Mouse (Mus musculus) adrenal gland, adult 2 months (tissue): ENCODE data around the gene Uba2. TPM values are rescaled to one million over a fixed set of nuclear protein-coding genes. Genes with fewer than 3 reads are reported as not detected.
A peak's percentile ranks its signal among the peaks of the same experiment; 100 is the strongest.
"Not testable (repeated sequence)": the region's sequence is repeated elsewhere in the genome, so short reads cannot be mapped to it uniquely, and the experiment has no call there.

Experiments used
- DNase-seq: peaks from one replicate; pipeline ENCODE4 v3.0.0; 2021
- polyA plus RNA-seq: library from polyadenylated mRNA; depleted of rRNA; stranded (reverse); fragments of >200 nt; gene quantifications from 2 replicates; pipeline ENCODE4 v1.2.3, GENCODE M21; 2012
- total RNA-seq, 2 experiments: library from RNA; stranded (reverse); gene quantifications; 2 replicates each; pipeline ENCODE4 v1.2.3; 2021

Gene Uba2
- total and polyA plus RNA-seq, 3 experiments = 25.2 to 75.7 (median 63.5) TPM

DNA sequence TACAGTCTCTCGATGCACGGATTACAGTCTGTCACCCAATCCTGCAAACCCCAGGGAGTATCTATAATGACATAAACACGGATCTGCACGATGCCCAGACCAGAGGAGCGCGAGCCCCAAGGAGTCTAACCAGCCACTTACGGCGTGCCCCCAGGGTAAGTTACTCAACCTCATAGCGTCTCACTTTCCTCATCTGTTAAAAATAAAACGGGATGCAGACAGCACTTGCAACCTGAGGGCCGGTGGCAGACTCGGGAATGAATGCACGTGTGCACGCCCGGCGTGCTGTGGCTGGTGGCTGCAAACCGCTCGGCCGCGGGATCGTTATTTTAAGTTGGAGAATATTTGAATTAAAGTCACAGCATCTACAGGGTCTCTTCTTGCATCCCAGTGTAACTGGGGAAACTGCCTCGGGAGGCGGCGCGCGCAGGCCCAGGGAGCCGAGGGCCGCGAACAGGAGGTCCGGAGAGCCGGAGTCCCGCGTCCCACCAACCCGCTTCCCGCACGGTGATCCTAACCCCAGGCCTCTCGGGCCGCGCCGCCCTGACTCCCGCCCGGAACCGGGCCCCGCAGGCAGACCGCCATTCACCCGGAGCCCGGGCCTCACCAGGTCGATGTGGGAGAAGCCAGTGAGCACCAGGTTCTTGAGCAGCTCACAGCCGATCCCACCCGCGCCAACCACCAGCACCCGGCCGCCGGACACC lies 1.5 kb downstream of the Uba2 start:
- DNase-seq = no peak

DNA sequence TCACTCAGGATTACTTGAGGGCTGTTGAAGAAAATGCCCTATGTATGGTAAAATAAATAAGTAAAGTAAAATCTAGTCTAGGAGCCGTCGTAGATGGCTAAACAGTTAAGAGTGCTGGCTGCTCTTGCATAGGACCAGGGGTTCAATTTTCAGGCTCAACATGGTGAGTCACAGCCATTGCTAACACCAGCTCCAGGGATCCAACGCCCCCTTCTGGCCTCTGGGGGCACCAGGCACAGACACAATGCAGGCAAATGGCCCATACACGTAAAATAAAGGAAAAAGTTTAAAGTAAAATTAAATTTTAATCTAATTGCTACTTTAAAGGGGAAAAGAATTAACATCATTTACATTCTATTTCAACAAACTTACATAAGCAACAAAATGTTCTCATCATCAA lies 2.5 kb downstream of the Uba2 start:
- peak; percentile 63 for DNase-seq

DNA sequence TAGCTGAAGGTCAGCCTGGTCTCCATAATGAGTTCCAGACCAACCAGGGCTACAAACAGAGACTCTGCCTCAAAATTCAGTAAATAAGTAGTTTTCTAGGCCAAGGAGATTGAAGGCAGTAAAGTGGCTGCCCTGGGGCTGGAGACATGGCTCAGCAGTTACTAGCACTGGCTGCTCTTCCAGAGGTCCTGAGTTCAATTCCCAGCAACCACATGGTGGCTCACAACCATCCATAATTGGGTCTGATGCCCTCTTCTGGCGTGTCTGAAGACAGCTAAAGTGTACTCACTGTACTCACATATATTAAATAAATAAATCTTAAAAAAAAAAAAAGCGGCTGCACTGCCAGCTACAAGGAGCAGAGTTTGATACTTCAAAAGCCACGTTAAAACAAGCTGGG lies 3.4 kb downstream of the Uba2 start:
- no peak for DNase-seq

- no peak for DNase-seq
Observed at GRCm38 (mm10) chr7:34164671-34165070, 4.7 kb downstream of the Uba2 start.

GRCm38 (mm10) chr7:34159167-34159566 lies 10.2 kb downstream of the Uba2 start:
- DNase-seq = no peak

DNA sequence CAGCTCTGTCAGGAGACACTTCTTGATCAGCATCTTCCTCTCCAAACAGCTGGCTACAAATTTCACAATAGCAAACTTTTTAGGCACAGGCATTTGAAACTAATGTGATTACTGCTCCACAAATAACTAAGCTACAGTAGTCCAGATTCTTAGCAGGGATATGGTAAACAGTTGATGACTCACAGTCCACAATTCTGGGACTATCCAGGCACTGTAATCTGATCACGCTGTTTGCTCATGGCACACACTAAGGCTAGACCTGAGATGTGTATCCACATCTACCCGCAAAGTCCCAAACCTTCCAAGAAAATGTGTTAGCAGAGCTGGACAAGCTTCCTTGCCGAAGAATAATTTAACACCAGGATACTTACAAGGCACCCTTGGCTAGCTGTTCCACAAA lies 11.4 kb downstream of the Uba2 start:
- DNase-seq = no peak

DNA sequence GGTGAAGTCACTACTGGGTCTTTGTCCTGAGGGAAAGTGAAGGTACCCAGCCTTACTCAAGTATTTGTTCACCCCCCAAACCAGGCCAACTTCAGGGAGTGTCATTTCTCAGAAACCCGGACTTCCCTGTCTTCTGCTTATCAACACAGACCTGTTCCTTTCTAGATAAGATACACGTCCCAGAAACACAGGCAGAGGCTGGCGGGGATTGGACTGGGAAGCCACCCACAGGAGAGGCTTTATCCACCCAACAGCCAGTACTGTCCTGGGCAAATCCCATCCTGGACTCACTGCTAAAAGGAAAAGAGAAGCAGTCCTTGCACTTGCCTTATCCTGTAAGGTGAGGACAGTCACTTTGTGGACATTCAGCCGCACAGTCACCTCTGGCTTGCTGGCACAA lies 22.2 kb downstream of the Uba2 start:
- no peak for DNase-seq

GRCm38 (mm10) chr7:34141123-34141522 lies 28.3 kb downstream of the Uba2 start:
- DNase-seq = no peak

DNA sequence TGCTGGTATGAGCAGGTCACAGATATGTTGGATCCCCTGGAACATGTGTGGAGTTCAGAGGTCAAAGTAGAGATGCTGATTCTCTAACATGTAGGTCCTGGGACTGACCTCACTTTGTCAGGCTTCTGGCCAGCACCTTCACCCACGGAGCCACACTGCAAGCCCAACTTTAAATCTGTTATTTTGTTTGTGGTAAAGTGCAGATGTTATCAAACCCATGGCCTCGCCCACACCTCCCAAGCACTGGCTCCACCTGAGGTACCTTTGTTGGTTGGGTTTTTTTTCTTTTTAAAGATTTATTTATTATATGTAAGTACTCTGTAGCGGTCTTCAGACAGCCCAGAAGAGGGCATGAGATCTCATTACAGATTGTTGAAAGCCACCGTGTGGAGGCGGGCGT lies 29.9 kb downstream of the Uba2 start:
- no peak for DNase-seq

- no peak for DNase-seq
Observed at GRCm38 (mm10) chr7:34134336-34134735, 35.1 kb downstream of the Uba2 start.

DNA sequence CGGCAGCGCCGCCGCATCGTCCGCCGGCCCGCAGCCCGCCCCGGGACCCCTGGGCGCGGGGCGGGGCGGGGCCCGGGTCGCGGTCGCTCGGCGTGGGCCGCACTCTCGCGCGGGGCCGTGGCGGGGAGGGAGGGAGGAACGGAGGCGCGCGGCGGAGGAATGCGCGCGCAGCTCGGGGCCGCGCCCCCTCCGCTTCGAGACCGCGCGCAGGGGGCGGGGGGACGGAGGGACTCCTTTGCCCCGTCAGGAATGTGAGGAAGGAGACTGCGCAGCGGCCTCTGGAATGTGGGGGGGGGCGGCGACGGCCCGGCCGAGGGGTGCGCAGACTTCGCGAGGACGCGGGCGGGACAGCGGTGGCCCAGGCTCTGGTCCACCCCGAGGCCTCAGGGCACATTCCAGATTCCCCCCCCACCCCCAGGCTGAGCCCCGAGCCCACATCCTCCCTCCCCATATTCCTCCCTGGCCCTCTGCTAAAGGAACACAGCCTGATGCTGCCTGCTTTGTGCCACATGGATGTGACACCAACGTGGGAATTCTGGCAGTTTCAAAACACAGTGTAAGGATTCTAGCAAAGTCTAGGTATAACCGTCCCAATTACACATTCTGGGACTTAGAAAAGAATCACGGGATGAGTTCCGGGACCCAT lies 36.2 kb downstream of the Uba2 start, which contains the start of gene Wtip:
Wtip (minus strand) TSS at position 152 of the 646 bp plus-strand sequence.
- DNase-seq = peak; percentile 87

GRCm38 (mm10) chr7:34132355-34133079 lies 36.9 kb downstream of the Uba2 start:
- DNase-seq = peak; percentile 63

DNA sequence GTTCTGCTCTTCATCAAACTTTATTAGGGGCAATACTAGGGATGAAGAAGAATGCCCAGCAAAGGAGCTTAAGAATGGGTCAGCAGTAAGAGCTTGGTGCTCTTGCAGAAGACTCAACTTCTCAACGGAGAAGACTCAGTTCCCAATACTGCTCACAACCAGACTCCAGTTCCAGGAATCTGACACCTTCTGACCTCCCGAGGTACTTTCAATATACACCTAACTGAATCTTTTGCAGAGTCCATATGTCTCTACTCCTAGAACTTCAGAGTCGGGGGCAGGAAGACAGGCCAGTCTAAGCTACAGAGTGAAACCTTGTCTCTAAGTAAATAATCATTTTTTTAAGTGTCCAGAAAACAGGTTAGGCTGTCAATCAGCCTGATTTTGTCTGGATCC lies 37.4 kb downstream of the Uba2 start:
- DNase-seq = no peak

DNA sequence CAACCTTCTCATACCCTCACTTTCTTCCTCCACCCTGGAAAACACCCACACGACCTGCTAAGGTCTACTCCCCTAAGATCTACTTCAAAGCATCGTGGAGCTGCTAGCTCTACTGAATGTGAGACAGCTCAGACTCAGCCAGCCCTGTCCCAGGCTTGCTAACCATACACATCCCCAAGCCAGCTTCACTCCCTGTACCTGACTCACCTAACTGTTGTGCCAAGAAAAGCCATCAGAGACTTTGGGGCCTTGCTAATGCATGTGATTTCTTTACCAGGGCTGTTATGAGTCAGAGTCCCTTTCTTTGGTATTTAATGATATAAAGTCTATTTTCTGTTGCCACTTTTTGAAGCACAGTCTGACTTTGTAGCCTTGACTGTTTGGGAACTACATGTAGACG lies 38.3 kb downstream of the Uba2 start:
- peak; percentile 59 for DNase-seq

GRCm38 (mm10) chr7:34126291-34126690 lies 43.1 kb downstream of the Uba2 start:
- DNase-seq = no peak

GRCm38 (mm10) chr7:34125346-34125745 lies 44.1 kb downstream of the Uba2 start:
- peak; percentile 49 for DNase-seq

DNA sequence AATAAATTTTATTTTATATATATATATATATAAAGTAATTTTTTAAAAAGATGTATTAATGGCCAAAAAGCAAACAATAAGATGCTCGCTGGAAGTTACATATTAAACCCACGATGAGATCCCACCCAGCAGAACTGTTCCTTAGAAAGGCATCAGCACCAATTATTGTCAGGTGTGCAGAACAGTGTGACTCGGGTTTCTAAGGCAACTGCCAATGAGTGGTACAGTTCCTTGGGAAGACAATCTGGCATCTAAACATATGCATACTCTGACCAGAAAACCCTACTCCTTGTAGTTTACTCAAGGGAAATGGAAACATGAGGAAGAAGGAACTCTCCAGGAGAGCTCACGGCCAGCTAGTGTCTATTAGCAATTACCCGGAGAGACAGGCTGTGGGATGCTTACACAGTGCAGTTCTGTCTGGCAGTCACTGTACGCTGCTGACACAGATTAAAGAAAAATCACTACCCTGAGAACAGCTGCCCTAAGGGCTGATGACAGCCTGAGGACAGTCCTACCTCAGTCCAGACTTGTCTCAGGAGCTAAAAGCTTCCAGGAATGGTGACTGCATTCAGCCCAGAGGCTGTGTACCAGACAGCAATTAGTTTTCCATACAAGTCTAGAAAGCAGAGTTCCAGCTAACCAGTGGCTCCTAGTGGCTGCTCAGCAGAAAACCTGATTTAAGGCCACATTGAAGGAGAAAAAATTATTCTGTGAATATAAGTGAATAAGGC lies 46.2 kb downstream of the Uba2 start:
- no peak for DNase-seq

DNA sequence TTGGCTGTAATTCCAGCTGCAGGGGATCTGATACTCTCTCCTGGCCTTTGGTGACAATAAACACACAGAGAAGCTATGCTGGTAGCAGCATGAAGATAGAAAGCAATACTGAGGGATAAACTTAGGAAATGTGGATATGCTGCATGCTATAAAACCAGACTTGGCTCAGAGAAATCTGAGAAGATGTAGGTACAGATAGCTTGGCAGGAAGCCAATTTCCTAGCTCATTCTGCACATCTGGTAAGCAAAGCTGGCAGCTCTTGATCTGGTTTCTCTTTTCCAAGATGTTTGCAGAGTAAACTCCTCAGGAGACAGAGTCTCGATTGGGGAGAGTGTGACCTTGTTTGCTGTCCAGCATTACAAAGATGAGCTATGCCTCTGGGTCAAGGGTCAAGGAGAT lies 48.8 kb downstream of the Uba2 start:
- DNase-seq = not testable (repeated sequence)

DNA sequence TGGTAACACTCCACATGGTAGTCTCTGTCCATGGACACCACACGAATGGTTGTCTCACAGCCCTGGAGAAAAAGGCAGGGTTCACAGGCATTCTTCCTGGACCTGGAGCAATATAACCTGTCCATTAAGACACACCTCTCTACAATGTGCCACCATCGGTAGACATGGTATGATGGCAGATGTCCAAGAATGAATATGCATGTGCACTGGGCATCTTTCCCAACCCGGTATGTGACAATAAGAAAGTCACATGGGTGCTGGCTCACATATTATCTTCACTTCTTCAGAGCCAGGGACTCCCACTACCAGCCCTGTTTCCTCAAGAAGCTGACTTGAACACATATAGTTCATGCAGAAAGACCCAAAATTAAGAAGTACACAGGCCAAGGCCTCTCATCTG lies 52.8 kb downstream of the Uba2 start:
- no peak for DNase-seq

DNA sequence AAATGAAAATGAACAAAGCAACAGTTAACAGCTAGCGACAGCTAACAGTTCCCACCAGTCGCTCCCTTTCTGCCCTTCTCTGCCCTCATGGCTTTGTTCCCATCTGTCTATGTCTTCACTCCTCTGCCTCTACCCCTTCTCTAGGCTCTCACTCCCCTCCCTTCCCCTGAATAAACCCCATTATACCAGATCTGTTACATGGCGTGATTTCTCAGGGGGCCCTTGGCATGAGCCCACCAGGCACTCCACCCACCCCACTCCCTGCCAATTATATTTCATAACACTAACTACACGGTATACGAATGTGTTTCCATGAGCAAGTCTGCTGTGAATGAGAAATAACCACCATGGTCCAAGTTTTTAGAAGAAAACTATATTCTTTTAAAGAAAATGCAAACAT lies 60.2 kb downstream of the Uba2 start:
- DNase-seq = no peak

GRCm38 (mm10) chr7:34101276-34101675 lies 68.1 kb downstream of the Uba2 start:
- no peak for DNase-seq

GRCm38 (mm10) chr7:34100002-34100401 lies 69.4 kb downstream of the Uba2 start:
- no peak for DNase-seq
